Comparison of ENCODE assay signal across 21 mouse cellular contexts in genomic region chr2:158742431-158742830, GRCm38 (mm10). TPM values are rescaled to one million over a fixed set of nuclear protein-coding genes. Genes with fewer than 3 reads are reported as not detected.
DNase-seq lines count a peak whose midpoint lies in the region; ATAC-seq and TF ChIP-seq lines count a peak whose summit lies in the region.
"Had no signal": no experiment of that assay in that cellular context is flagged by ENCODE, and none has a peak within 500 bp of the region (broad histone marks: within the 10 kb centered on the region; RNA-seq: fewer than 3 reads in every experiment).

No protein-coding gene starts in this region.

- H3K9ac ChIP-seq in intestine, postnatal 0 days (ENCODE audit: low read depth, low read length): no peak overlapping the region
- no peak overlapping the region for H3K9ac ChIP-seq in intestine, embryonic 16.5 days (ENCODE audit: low read depth, low read length)
- H3K9ac ChIP-seq in lung, embryonic 14.5 days: no peak overlapping the region
- no peak overlapping the region for H3K9ac ChIP-seq in stomach, postnatal 0 days (ENCODE audit: low read length)
- H3K9ac ChIP-seq: forebrain, embryonic 13.5 days; limb, embryonic 12.5 days; liver, embryonic 15.5 days had no signal

- H3K4me3 ChIP-seq in intestine, postnatal 0 days (ENCODE audit: low read depth, low read length): no peak overlapping the region
- no peak overlapping the region for H3K4me3 ChIP-seq in intestine, embryonic 16.5 days (ENCODE audit: low read length)
- H3K4me3 ChIP-seq in lung, embryonic 14.5 days (ENCODE audit: low read depth, low read length): no peak overlapping the region
- no peak overlapping the region for H3K4me3 ChIP-seq in E14TG2a.4 (replicated peaks; ENCODE audit: low read length)
- H3K4me3 ChIP-seq in stomach, postnatal 0 days (ENCODE audit: low read depth, low read length): no peak overlapping the region
- H3K4me3 ChIP-seq: embryonic facial prominence, embryonic 10.5 days; forebrain, embryonic 13.5 days; hindbrain, embryonic 10.5 days; limb, embryonic 12.5 days; liver, embryonic 15.5 days; midbrain, embryonic 10.5 days had no signal

- ATAC-seq in intestine, postnatal 0 days: no peak
- ATAC-seq in intestine, embryonic 16.5 days: no peak
- ATAC-seq in lung, embryonic 14.5 days (ENCODE audit: insufficient read depth): no peak
- ATAC-seq in stomach, postnatal 0 days (ENCODE audit: low FRiP score, low TSS enrichment): no peak
- ATAC-seq: forebrain, embryonic 13.5 days had no signal

- no peaks in the 10 kb centered on the region for H3K9me3 ChIP-seq in intestine, postnatal 0 days (ENCODE audit: control insufficient read depth)
- H3K9me3 ChIP-seq in intestine, embryonic 16.5 days (ENCODE audit: control insufficient read depth, low read length): no peaks in the 10 kb centered on the region
- H3K9me3 ChIP-seq in lung, embryonic 14.5 days (ENCODE audit: low read depth, low read length): no peaks in the 10 kb centered on the region
- H3K9me3 ChIP-seq in E14TG2a.4 (ENCODE audit: low read length): no peaks in the 10 kb centered on the region
- no peaks in the 10 kb centered on the region for H3K9me3 ChIP-seq in stomach, postnatal 0 days (ENCODE audit: control insufficient read depth, low read length)
- H3K9me3 ChIP-seq: forebrain, embryonic 13.5 days; liver, embryonic 15.5 days had no signal

- no peaks in the 10 kb centered on the region for H3K36me3 ChIP-seq in intestine, postnatal 0 days (ENCODE audit: control insufficient read depth, insufficient read depth)
- no peaks in the 10 kb centered on the region for H3K36me3 ChIP-seq in intestine, embryonic 16.5 days (ENCODE audit: control insufficient read depth, insufficient read depth, low read length)
- H3K36me3 ChIP-seq in lung, embryonic 14.5 days (ENCODE audit: insufficient read depth): no peaks in the 10 kb centered on the region
- no peaks in the 10 kb centered on the region for H3K36me3 ChIP-seq in E14TG2a.4 (ENCODE audit: insufficient read depth, low read length)
- H3K36me3 ChIP-seq in stomach, postnatal 0 days (ENCODE audit: control insufficient read depth, insufficient read depth, low read length): no peaks in the 10 kb centered on the region
- H3K36me3 ChIP-seq: embryonic facial prominence, embryonic 10.5 days; limb, embryonic 12.5 days; liver, embryonic 15.5 days had no signal

- no peak overlapping the region for H3K4me2 ChIP-seq in intestine, postnatal 0 days (replicated peaks; ENCODE audit: low read depth)
- no peak overlapping the region for H3K4me2 ChIP-seq in intestine, embryonic 16.5 days (ENCODE audit: low read depth, low read length)
- no peak overlapping the region for H3K4me2 ChIP-seq in lung, embryonic 14.5 days
- no peak overlapping the region for H3K4me2 ChIP-seq in stomach, postnatal 0 days (replicated peaks; ENCODE audit: low read depth)
- H3K4me2 ChIP-seq: forebrain, embryonic 13.5 days; limb, embryonic 12.5 days; liver, embryonic 15.5 days had no signal

- no peak for TF ChIP-seq EP300 in stomach, postnatal 0 days (optimal IDR thresholded peaks at IDR 0.05)

- DNase-seq in lung, embryonic 14.5 days: no peak
- DNase-seq in lung, postnatal 4 days: no peak
- DNase-seq in R1 (ENCODE audit: low read depth, low spot score): peak; percentile 13
- DNase-seq in stomach, postnatal 0 days (ENCODE audit: low spot score): no peak
- DNase-seq: adrenal gland, postnatal 36 days; cerebellum, adult 8-10 months; gastrocnemius, postnatal 36 days; kidney, adult 9 months; kidney, postnatal 36 days; layer of hippocampus, adult 9-11 months; spleen, adult 18-20 months had no signal

- WGBS in intestine, postnatal 0 days: 72% methylated on average over 5 of the region's 5 CpGs
- WGBS in intestine, embryonic 16.5 days: 79% methylated on average over 5 of the region's 5 CpGs
- WGBS in lung, embryonic 14.5 days: 73% methylated on average over 5 of the region's 5 CpGs
- 72% methylated on average over 5 of the region's 5 CpGs for WGBS in stomach, postnatal 0 days

- peak; percentile 22 for TF ChIP-seq CTCF in intestine, postnatal 0 days (IDR thresholded peaks at IDR 0.05; ENCODE audit: low read depth)
- TF ChIP-seq CTCF in lung, embryonic 14.5 days (IDR thresholded peaks at IDR 0.05; ENCODE audit: low read depth): 0 out of 2 replicates have a peak, but pooled peaks have one; percentile 24
- TF ChIP-seq CTCF in E14TG2a.4 (conservative IDR thresholded peaks at IDR 0.05; ENCODE audit: low read length): peak; percentile 63
- TF ChIP-seq CTCF in stomach, postnatal 0 days (IDR thresholded peaks at IDR 0.05; ENCODE audit: low read depth): no peak

- no peak overlapping the region for H3K27ac ChIP-seq in intestine, postnatal 0 days (ENCODE audit: low read depth, low read length)
- H3K27ac ChIP-seq in intestine, embryonic 16.5 days (ENCODE audit: low read length): no peak overlapping the region
- H3K27ac ChIP-seq in lung, embryonic 14.5 days (ENCODE audit: low read depth): no peak overlapping the region
- no peak overlapping the region for H3K27ac ChIP-seq in stomach, postnatal 0 days (replicated peaks)
- H3K27ac ChIP-seq: embryonic facial prominence, embryonic 10.5 days; forebrain, embryonic 13.5 days; limb, embryonic 12.5 days; liver, embryonic 15.5 days; macrophage had no signal

- H3K27me3 ChIP-seq in intestine, postnatal 0 days (replicated peaks; ENCODE audit: control insufficient read depth, insufficient read depth, low read length): no peaks in the 10 kb centered on the region
- H3K27me3 ChIP-seq in intestine, embryonic 16.5 days (replicated peaks; ENCODE audit: control insufficient read depth, insufficient read depth, low read length): no peaks in the 10 kb centered on the region
- H3K27me3 ChIP-seq in lung, embryonic 14.5 days (ENCODE audit: insufficient read depth, low read length): no peaks in the 10 kb centered on the region
- peaks cover 11% of the 10 kb centered on the region; the same call in 1 of the 2 replicates for H3K27me3 ChIP-seq in E14TG2a.4 (ENCODE audit: insufficient read depth, low read length)
- H3K27me3 ChIP-seq in stomach, postnatal 0 days (ENCODE audit: control insufficient read depth, insufficient read depth, low read length): no peaks in the 10 kb centered on the region
- H3K27me3 ChIP-seq: forebrain, embryonic 13.5 days; limb, embryonic 12.5 days; liver, embryonic 15.5 days had no signal

- H3K4me1 ChIP-seq in intestine, postnatal 0 days (replicated peaks; ENCODE audit: control insufficient read depth, insufficient read depth, low read length): no peaks in the 10 kb centered on the region
- H3K4me1 ChIP-seq in intestine, embryonic 16.5 days (ENCODE audit: control insufficient read depth, insufficient read depth, low read length): no peaks in the 10 kb centered on the region
- no peaks in the 10 kb centered on the region for H3K4me1 ChIP-seq in lung, embryonic 14.5 days (ENCODE audit: insufficient read depth)
- no peaks in the 10 kb centered on the region; the same call in 1 of the 2 replicates for H3K4me1 ChIP-seq in E14TG2a.4 (replicated peaks; ENCODE audit: low read depth, low read length)
- H3K4me1 ChIP-seq in stomach, postnatal 0 days (replicated peaks; ENCODE audit: control insufficient read depth, insufficient read depth): no peaks in the 10 kb centered on the region
- H3K4me1 ChIP-seq: embryonic facial prominence, embryonic 10.5 days; forebrain, embryonic 13.5 days; liver, embryonic 15.5 days had no signal

RNA-seq across cellular contexts. Expression of gene Fam83d, which starts 25.5 kb away (rescaled TPM):
- polyA plus RNA-seq in intestine, postnatal 0 days (2015; fragmentation: Nextera tagmentation; extraction: Ambion mirVana): 15.0 and 15.4 TPM in 2 replicates
- 39.7 and 45.0 TPM in 2 replicates for polyA plus RNA-seq in intestine, embryonic 16.5 days (2015; fragmentation: Nextera tagmentation; extraction: Ambion mirVana)
- polyA plus RNA-seq in lung, embryonic 14.5 days (2014; fragmentation: Nextera tagmentation; extraction: Ambion mirVana): 64.1 and 67.5 TPM in 2 replicates
- 61.1 and 61.3 TPM in 2 replicates for polyA plus RNA-seq in stomach, postnatal 0 days (2015; fragmentation: Nextera tagmentation; extraction: Ambion mirVana)

RNA-seq across cellular contexts. Expression of gene Dhx35, which starts 52.2 kb away (rescaled TPM):
- 7.0 and 7.5 TPM in 2 replicates for polyA plus RNA-seq in intestine, postnatal 0 days (2015; fragmentation: Nextera tagmentation; extraction: Ambion mirVana)
- polyA plus RNA-seq in intestine, embryonic 16.5 days (2015; fragmentation: Nextera tagmentation; extraction: Ambion mirVana): 12.3 and 12.7 TPM in 2 replicates
- 17.0 and 17.1 TPM in 2 replicates for polyA plus RNA-seq in lung, embryonic 14.5 days (2014; fragmentation: Nextera tagmentation; extraction: Ambion mirVana)
- 5.6 and 6.5 TPM in 2 replicates for polyA plus RNA-seq in stomach, postnatal 0 days (2015; fragmentation: Nextera tagmentation; extraction: Ambion mirVana)
